Mouse (Mus musculus) frontal cortex, adult (tissue): ENCODE data around the gene Gstm5.
A peak's percentile ranks its signal among the peaks of the same experiment; 100 is the strongest.
"Not testable (repeated sequence)": the region's sequence is repeated elsewhere in the genome, so short reads cannot be mapped to it uniquely, and the experiment has no call there.

ENCODE experiments used
- ATAC-seq: cut with Nextera tagmentation; 2 replicates; pipeline ENCODE4 v1.9.2; 2017; ENCODE audit warnings: mild to moderate bottlenecking, moderate library complexity, mixed read lengths; ENCODE audit not compliant: low TSS enrichment

Gene Gstm5

DNA sequence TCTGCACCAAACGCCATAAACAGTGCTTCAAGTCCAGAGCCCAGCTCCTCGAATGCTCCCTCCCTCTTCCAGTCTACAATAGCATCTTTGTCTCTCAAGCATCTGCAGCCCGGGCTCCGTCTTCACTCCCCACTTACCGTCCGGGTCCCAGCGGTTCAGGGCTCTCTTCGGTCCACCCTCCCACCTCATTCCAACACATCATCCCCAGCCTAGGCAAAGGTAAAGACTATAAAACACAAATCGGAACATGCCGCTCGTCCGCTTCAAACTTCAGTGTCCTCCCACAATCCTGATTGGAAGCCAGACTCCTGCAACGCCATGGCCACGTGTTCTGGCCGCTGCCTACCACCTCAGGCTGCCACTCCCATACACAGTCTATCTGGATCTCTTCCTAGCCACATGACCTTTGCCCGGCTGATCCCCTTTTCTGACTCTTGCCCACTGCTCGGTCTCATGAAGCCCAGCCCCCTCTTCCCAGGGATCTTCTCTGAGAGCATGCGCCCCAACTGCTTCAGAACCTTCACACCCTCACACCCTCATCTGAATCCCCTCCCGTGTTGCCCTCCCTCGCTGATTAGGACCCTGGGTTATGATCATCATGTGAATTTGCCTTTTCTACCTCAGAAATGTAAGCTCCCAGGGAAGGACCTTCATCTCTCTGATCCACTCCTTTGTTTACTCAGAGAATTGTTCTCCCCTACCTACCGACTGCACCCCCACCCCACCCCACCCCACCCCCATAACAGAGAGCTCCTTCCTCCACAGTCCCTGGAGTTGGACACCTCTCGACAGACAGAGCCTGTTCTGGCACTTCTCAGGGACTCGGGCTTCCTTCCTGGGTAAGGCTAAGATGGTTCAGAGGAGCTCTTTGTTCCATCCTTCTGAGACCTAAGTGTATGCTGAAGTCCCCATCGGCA, 22.0 kb upstream of the Gstm5 start:
- no peak for ATAC-seq

DNA sequence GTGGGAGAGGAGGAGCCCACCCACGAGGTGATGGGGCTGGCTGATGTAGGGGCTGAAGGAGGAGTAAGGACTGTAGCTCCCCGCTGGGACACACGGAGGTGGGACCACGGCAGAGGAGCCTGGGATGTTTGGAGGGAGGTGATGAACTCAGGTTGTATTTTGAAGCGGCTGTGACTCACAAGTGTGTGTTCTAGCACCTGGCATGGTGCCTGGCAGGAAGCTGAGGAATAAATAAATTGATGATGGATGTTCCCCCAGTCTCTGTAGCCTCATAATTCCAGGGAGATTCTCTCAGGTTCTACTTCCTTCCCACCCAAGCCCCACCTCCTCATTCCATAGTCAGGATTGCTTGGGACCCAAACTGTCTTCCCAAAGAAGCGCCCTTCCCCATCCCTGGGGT, 20.4 kb upstream of the Gstm5 start:
- ATAC-seq = no peak

DNA sequence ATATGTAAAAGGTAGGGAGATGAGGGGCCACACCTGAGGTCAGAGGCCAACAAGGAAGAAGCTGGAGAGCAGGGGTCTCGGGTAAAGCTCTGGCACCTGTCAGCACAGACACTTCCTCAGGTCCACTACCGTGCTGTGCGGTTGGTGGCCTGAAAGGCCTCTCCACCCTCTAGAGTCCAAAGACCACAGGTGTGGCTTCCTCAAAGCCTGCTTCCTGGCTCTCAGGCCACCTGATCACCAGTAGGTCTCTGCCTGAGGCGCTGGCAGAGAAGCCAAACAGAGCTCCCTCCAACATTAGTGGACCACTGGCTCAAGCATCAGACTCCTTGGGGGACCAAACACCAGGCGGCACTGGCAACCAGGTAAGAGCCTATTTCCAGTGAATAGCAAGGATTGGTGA, 18.6 kb upstream of the Gstm5 start, which contains the start of gene Eps8l3:
TSS of gene Eps8l3 (plus strand) at position 225 of the 400 bp plus-strand sequence.
- ATAC-seq = no peak

DNA sequence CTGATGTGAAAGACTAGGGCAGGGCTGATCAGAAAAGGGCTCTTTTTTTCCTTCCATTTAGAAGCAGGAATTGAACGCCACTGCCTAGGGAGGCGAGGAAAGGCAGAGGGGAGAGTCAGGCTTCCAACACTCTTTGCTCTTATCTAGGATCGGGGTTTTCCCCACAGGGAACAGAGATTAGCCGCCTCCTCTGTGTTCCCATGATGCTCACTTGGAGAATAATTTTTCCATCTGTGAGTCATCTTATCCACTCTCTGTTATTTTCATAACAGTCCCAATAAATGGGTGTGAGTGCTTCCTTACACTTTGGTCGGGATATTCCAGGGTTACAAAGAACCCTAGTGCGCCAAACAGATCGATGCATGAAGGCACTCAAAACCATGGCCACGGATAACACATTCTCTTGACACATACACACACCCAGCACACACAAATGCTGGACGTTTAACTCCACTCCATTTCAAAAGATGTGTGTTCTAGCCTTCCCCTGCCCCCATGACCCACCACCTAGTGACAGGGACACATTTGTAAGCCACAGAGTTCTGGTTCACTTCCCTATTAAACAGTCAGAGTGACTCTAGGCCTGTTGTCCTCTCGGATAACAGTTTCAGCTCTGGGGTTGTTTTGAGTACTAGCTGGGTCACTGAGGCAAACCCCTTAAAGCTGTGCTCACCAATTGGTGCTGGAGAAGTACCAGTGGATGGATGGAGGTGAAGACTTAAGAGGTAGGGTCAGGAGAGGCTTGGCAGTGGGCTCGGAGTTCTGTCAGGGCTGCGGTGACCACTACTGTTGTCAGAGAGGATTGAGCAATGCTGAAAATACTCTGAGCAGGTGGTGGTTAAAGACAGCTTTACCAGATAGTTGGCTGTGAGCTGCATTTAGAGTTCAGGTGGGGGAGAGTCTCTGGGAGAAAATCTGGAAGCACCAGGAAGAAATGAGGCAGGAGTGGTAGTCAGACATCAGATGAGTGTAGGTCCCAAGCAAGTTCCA, 17.6 kb upstream of the Gstm5 start:
- no peak for ATAC-seq

DNA sequence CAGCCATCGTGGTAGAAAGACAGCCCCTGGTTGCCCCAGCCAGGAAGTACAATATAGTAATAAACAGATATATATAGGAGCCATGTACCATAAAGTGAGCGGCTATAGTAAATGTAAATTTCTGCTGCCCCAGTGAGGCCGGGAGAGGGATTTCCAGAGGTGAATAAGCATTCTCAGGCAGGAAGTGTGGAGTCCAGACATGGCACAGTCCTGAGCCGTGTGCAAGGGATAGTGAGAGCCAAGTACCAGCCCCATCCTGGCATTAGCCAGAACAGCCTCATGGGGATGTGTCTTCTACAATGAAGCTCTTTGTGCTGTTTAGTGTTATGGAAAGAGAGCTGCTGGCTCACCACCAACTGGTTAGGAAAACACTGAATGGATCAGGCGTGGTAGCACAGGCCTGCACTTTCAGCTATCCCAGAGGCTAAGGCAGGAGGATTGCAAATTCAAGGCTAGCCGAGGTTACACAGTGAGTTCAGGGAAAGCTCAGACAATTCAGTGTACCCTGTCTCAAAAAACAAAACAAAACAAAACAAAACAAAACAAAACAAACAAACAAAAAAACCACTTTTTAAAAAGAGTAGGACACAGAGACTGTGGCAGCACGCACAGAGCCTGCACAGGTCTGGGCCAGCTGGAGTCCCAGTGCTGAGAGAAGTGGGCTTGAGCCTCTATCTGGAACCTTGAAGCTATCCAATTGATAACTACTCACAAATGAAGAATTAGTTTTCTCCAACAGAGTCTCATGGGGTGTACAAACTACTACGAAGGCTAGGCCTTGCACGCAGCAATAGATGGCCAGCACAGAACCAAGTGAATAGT, 7.7 kb upstream of the Gstm5 start:
- peak; percentile 91 for ATAC-seq

DNA sequence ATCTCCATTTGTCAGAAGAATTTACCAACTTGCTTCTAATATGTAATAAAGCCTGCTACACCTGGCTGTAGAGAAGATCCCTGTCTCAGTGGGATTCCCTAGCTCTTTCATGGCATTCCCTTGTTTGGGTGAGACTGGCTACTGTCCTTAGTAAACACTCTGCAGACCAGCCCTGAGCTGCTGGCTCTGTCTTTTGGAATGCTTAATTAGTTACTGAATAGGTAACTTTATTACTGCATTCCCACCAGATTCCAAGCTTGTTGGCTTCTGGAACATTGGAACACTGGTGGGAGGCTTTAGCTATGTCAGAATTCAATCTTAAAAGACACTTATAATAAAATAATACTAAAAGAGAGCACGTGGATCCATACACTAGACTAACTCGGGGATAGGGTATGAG, 6.4 kb upstream of the Gstm5 start:
- not testable (repeated sequence) for ATAC-seq

DNA sequence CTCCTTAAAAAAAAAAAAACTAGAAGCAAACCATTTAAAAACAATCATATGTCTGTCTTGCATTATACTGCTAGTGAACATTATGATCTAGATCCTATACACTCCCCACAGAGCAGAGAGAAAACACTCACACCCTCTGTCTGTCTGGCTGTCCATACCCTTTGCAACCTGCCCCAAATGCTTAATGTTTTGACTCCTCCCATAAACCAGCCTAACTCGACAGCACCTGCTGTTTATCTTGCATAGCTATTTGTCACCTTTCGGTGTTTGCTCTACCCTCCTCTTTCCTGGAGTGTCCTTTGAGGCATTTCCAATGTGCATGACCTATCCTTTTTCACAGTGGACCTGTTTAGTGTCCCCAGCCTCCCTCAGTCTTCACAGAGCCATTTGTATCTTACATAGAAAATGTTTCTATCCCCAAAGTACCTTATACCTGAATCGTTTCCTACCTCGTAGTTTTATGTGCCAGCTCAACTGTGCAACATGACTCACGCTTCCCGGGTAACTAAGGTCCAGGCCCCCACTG, 364 bp upstream of the Gstm5 start:
- peak; percentile 27; the same call in 1 of the 2 replicates for ATAC-seq

DNA sequence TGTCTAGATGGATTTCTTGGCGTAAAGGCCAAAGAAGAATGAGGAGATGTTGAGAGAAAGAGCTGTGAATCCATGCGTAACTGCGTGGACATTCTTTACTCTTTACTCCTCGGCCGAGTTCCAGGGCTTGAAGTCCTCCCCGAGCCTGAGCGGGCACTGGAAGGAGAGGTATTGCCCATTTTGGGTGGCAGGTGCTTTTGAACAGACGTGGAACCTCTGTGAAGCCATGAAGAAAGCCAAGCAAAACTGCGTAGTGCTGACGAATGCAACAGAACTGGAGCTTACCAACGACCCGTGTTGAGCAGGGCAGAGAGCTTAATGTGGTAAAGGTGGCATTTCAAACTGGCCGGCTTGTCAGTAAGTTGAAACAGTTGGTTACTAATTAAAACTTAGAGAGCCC, 3.1 kb downstream of the Gstm5 start:
- no peak for ATAC-seq

DNA sequence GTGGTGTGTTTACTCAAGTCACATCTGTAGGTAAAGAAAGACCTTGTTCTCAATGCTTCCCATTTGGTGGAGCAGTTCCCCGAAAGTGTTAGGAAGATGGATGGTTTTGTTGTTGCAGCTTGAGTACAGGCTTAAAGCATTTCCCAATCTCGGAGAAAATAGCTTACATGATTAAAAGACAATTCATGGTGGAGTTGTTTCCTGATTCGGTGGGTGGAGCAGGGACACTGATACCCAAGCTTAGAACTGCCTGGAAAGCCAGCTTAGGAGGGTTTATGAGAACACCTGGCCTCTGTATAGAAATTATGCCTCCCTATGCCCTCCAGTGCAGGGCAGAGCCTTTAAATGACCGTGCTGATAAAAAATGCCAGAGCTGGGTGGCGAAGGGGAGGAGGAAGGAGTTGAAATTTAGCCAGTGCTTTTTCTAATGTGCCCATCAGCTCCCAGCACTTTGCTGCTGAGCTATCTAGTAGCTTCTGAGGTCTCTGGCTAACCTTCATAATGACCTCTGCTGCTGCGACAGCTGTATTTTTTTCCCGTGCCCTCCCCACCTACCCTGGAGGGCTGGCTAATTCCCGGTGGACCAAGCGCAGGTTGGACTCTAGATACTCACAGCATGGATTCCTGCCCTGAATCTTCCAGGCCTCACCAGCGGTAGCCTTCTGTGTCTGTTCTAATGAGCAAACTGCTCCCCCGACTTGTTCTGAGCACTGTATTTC, 5.5 kb downstream of the Gstm5 start:
- no peak for ATAC-seq

DNA sequence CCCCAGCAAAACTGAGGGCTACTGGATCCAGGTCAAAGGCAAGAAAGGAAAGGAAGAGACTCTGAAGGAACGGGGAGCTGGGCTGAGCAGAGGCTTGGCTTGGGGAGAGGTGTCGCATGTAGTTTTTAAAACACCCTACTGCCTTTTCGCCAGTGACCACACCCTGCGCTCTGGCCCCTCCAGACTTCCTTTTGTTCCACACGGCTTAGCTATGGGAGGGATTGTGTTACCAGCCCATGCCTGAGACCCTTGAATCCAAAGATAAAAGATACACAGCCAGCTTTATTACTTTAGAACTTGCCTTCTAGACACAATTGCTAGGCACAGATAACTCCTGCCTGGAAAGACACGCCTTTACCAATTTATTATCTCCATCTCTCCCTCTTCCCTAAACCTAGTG, 10.3 kb downstream of the Gstm5 start:
- no peak for ATAC-seq

DNA sequence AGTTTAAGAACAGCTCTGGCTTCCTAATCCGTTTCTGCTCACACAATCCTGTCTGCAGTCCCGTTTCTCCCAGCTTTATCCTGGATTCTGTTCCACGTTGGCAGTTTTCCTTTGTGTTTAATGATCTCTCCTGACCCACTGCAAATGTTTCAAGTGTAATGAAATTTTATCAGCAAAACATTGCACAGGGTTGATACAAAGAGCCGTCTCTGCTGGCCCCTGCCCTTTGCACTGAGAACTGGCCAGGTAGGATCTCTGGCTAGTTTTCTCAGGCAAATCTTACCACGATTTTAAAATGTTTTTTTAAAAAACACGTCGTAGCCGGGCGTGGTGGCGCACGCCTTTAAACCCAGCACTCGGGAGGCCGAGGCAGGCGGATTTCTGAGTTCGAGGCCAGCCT, 21.1 kb downstream of the Gstm5 start:
- ATAC-seq = no peak

DNA sequence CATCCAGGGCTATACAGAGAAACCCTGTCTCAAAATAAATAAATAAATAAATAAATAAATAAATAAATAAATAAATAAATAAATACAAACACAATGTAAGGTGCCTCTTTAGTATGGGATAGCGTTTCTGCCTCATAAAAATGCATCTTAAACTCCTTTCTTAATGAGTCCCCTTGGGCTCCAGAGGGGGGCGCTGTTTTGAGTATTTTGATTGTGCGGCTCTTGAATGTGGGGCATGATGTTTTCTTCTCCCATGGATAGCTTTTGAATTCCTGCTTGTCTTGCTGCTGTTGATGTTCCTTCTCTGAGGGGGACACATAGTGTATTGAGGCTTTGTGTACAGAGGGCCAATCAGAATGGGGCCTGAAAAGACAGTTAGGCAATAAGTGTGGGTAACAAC, 21.5 kb downstream of the Gstm5 start:
- ATAC-seq = no peak

DNA sequence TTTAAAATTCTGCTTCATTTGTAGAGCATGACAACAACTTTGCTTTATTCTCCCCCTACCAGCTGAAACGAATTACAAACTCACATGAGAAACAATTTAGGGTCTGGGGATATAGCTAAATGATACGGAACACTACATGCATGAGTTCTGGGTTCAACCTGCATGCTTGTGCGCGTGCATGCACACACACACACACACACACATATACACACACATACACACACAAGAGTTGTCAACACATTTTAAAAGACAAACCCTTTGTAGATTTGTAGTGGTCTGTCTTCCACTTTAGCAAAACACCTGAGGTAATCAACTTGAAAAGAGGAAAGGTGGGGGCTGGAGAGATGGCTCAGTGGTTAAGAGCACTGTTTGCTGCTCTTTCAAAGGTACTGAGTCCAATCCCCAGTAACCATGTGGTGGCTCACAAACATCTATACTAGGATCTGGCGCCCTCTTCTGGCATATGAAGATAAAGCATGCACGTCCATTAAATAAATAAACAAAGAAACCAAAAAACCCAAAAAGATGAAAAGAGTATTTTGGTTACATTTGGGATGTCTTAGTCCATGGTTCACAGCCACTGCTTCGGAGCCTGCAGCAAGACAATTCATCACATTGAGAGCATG, 22.3 kb downstream of the Gstm5 start:
- ATAC-seq = peak; percentile 90

DNA sequence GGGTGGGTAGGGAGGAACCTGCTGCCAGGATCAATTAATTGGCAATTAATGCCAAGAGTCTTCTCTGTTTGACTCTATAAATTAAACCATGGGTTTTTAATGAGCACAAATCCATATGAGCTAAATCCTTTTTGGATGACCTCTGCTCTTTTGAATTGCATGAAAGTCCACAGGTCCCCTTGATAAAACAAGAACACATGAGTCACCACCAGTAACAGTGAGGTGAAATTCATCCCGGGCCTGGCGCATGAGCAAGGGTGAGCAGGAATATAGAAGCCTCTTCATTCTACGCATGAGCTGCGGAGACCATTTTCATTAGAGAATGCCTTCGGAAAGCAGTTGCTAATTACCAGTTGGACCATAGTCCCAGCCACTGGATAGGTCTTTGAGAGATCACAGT, 24.7 kb downstream of the Gstm5 start:
- no peak for ATAC-seq

DNA sequence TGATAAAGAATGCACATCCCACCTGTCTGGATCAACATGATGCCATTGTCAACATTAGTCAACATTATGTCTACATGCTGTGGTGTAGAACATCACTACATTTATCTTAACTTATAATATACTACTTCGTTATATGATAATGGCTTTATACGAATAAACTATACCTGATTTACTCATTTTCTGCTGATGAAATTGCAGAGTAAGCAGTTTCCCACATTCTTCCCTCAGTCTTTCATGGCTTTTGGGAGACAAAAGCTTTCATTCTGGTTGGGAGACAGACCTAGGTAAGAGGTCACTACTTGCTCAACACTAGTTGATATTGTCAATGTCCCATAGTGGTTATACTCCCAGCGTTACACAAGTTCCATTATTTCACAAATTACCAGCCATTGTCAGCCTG, 29.7 kb downstream of the Gstm5 start:
- no peak for ATAC-seq

DNA sequence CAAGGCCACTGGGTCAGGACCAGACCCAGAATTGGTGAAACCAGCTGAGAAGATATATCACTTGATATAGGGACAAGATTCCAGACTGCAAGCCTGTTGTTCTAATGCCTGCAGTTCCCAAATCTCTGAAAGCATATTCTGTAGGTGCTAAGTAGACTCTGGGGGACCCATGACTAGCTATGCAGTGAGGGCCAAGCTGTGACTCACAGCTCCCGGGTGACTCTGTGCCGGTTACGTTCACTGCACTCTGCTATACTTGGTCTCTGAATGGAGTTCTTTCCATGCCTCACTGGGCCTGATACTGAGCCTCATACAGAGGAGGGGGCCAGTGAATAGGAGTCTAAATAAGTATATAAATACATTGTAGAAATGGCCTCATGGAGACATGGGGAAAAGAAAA, 32.2 kb downstream of the Gstm5 start:
- 0 out of 2 replicates have a peak, but pooled peaks have one; percentile 38 for ATAC-seq

DNA sequence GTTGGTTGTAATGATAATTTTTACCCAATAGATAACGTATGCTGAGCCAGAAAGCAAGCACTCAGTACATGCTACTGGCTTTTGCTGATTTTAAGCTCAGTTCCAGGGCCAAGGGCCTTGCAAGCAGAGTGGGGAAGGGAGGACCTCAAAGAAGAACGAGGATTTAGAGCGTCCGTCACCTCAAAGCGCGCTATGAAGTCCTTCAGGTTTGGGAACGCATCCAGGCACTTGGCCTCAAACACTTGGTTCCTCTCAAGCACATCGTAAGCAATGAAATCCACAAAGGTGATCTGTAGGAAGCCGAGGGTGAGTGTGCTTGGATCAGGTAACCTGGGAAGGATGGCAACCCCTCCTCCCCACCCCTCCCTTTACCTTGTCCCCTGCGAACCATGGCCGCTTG, 33.1 kb downstream of the Gstm5 start:
- no peak for ATAC-seq

DNA sequence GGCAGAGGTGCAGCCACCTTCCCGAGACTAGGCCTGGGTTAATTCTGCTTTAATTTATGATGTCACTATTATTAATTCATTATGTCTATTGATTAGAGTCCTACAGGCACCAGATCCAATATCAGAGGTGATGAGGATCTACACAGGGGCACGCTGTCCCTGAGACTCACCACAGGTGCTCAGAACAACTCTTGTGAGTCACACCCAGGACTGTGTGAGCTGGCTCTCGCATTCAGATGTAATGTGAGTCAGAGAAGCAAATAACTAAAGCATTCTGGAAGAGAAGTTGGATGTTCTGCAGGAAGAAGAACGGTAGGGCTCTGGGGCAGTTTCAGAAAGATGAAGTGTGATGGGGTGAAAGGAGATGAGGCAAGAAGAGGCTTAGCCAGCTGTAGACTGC, 33.6 kb downstream of the Gstm5 start:
- ATAC-seq = peak; percentile 21; the same call in 1 of the 2 replicates

DNA sequence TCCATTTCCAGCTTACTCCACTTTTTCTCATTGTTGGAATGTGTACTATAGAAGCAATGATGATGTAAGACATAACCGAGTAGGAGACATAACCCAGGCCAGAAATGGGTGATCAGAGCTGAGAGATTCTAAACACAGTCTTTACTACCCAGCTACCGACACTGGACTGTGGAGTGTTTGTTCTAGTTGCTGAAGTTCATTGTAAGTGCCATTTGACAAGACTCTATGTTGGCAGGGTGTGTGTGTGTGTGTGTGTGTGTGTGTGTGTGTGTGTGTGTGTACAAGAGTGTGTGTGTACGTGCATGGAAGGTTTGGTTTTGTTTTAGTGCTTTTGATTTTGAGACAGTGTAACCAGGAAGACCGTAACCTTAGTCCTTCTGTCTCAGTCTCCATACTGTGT, 34.1 kb downstream of the Gstm5 start:
- no peak for ATAC-seq

DNA sequence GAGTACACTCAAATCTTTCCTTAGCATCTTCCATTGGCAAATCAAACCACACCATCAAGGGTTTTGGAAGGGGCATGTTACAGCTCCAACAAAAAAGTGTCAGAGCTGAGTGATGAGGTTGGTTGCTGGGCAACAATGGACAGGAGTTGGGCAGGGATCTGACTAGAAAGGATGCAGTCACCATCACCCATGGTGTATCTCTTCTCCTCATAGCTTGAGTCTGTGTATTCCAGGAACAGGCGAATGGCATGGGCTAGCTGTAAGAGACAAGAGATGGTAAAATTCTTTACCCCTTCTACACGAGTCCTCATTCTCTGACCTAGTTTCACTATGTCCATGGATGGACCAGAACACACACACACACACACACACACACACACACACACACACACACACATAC, 35.5 kb downstream of the Gstm5 start:
- no peak for ATAC-seq
